Mouse (Mus musculus): Measurements from ENCODE around the gene Cd79b. TPM values are rescaled to one million over a fixed set of nuclear protein-coding genes. Genes with fewer than 3 reads are reported as not detected.

Gene Cd79b
- polyA plus RNA-seq, 1 experiment, result 45.9 TPM

DNA sequence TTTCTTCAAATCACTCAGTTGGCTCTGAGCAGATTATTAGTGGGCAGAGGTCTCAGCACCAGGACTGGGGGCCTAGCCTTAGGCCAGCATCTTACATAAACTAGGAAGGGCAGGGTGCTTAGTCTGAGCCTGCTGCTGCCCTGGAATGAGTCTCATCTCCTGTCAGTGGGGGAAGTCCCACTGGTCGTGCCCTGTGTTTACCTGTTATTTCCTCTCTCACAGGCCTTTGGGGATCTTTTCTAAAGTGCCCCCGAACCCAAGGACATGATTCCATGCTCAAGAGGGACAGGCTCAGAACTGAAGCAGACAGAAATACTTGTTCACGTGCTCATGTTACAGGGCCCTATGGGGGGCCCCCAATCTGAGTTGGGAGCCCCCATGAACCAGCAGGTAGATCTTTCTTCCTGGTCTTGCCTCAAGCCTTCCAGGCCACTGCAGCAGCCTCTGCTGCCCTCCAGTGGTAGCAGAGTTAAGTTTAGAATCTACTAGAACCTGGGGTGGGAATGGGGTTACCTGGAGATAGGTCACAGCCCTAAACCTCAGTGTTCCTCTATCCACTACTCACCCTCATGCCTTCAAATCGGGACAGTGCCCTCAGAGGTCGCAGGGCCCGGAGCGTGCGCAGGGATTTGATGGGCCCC, 11.1 kb upstream of the Cd79b start:
- H3K4me3 ChIP-seq (replicated peaks; ENCODE audit: extremely low read depth, low read depth, low read length), result no peak overlapping the region
- TF ChIP-seq POLR2A (IDR thresholded peaks at IDR 0.05; ENCODE audit: borderline replicate concordance, extremely low read depth, low read depth, low read length) (no peak), CTCF (IDR thresholded peaks at IDR 0.05; ENCODE audit: insufficient read depth, low read length) (peak; percentile 79)
- DNase-seq, result peak; percentile 52
- 58% methylated on average over 8 of the region's 8 CpGs for WGBS
- no peaks in the 10 kb centered on the region for H3K4me1 ChIP-seq (ENCODE audit: control insufficient read depth, insufficient read depth, low read length)

DNA sequence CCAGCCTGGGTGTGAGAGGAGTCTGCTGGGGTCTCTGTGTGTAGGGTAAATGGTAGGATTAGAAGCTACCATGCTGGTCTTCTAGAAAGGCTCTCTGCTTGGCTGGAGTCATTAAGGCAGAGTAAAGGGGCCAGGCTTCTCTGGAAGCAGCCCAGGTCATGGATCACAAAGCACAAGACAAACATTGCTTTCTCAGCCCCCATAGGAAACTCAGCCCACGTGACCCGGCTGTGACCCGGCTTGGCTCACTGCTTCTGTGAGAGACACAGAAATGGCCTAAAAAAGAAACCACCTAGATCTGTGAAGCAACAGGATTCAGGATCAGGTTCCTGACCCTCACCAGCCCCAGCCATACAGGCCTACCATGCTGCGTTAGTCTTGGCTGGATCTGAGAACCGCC, 10.3 kb upstream of the Cd79b start:
- Histone ChIP-seq H3K4me1 (ENCODE audit: control insufficient read depth, insufficient read depth, low read length) (no peaks in the 10 kb centered on the region), H3K4me3 (replicated peaks; ENCODE audit: extremely low read depth, low read depth, low read length) (no peak overlapping the region)
- TF ChIP-seq POLR2A (IDR thresholded peaks at IDR 0.05; ENCODE audit: borderline replicate concordance, extremely low read depth, low read depth, low read length) (no peak), CTCF (IDR thresholded peaks at IDR 0.05; ENCODE audit: insufficient read depth, low read length) (no peak)
- WGBS, result 52% methylated on average over 5 of the region's 5 CpGs
- no peak for DNase-seq

DNA sequence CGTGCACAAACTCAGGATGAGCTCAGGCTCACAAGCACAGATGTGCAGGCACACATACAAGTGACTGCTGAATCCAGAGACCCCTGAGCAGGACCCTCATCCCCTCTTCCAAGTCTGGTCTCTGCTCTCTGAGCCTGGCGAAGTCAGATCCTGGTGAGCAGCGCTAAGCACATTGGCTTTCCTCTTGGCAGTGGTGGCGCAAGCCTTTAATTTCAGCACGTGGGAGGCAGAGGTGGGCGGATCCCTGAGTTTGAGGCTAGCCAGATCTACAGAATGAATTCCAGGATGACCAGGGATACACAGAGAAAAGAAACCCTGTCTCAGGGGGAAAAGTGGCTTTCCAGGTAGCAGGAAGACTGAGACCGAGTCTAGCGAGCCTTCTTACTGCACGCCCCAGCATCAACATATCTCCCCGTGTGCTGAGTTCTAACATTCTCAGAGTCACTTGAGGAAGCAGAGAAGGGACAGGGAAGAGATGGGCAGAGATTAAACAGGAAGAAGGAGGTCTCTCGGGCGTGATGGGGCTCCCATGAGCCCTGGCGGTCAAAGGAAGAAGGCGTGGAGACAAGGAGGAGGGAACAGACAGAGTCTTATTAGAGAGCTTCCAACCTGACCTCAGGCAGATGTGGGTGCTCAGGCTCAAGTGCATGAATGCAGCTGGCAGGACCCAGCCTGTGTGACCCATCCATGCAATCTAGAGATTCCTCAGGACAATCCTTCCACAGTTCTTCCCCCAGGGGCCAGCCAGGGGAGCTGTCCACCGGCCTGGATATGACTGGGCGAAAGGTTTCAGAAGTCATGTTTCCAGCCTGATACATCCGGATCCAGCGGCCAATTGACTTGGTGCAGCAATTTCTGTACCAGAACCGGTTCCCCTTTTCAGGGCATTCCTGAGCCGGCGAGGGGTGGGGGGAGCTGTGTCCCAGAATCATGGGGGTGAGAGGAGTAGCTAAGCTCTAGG, 4.1 kb upstream of the Cd79b start:
- H3K4me1 ChIP-seq (ENCODE audit: control insufficient read depth, insufficient read depth, low read length), result peaks cover 5% of the 10 kb centered on the region; the same call in 1 of the 2 replicates
- 49% methylated on average over 21 of the region's 21 CpGs for WGBS
- DNase-seq, result no peak
- TF ChIP-seq POLR2A (IDR thresholded peaks at IDR 0.05; ENCODE audit: borderline replicate concordance, extremely low read depth, low read depth, low read length) (no peak; the same call in 1 of the 2 replicates), CTCF (IDR thresholded peaks at IDR 0.05; ENCODE audit: insufficient read depth, low read length) (no peak)
- no peak overlapping the region for H3K4me3 ChIP-seq (replicated peaks; ENCODE audit: extremely low read depth, low read depth, low read length)

DNA sequence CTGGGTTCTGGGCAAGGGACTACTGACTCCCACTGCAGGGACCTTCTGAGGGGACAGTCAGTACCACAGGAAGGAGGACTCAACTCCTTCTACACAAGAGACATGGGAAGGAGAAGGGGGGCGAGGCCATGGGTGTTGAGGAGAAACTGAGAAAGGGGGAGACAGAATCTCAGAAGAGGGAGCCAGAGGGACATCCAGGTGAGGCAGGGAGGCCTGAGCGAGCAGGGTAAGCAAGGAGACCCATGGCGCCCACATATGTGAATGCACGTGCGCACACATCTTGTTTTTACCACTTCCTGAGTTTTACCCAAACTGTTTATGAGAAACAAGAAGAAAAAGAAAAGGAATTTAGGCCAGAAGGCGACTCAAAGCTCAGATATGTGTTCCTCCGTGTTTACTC, 3.2 kb upstream of the Cd79b start:
- 64% methylated on average over 7 of the region's 7 CpGs for WGBS
- peaks cover 5% of the 10 kb centered on the region; the same call in 1 of the 2 replicates for H3K4me1 ChIP-seq (ENCODE audit: control insufficient read depth, insufficient read depth, low read length)
- no peak for DNase-seq
- no peak overlapping the region for H3K4me3 ChIP-seq (replicated peaks; ENCODE audit: extremely low read depth, low read depth, low read length)
- no peak for TF ChIP-seq CTCF (IDR thresholded peaks at IDR 0.05; ENCODE audit: insufficient read depth, low read length)
- TF ChIP-seq POLR2A (IDR thresholded peaks at IDR 0.05; ENCODE audit: borderline replicate concordance, extremely low read depth, low read depth, low read length), result no peak

DNA sequence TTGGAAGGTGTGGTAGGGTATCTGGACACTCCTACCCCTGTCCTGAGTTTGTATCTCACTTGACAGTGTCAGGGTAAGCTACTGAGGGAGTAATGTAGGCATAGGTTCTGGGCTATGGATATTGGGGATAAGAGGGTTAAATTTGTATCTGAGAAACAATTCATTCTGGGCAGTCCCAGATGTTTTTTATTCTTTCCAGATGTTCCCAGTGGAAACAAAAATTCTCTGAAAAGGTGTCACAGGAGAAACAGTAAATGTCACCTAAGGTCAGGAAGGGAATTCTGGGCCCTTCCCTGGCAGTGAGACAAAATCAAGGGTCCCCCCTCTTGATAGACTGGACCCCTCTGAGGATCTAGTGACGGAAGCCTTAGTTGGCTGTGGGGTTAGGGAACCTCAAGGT, 1.9 kb upstream of the Cd79b start:
- DNase-seq, result no peak
- TF ChIP-seq CTCF (IDR thresholded peaks at IDR 0.05; ENCODE audit: insufficient read depth, low read length), result no peak
- no peak for TF ChIP-seq POLR2A (IDR thresholded peaks at IDR 0.05; ENCODE audit: borderline replicate concordance, extremely low read depth, low read depth, low read length)
- WGBS, result 85% methylated on average over 1 of the region's 1 CpGs
- Histone ChIP-seq H3K4me3 (replicated peaks; ENCODE audit: extremely low read depth, low read depth, low read length) (no peak overlapping the region), H3K4me1 (ENCODE audit: control insufficient read depth, insufficient read depth, low read length) (peaks cover 5% of the 10 kb centered on the region; the same call in 1 of the 2 replicates)

DNA sequence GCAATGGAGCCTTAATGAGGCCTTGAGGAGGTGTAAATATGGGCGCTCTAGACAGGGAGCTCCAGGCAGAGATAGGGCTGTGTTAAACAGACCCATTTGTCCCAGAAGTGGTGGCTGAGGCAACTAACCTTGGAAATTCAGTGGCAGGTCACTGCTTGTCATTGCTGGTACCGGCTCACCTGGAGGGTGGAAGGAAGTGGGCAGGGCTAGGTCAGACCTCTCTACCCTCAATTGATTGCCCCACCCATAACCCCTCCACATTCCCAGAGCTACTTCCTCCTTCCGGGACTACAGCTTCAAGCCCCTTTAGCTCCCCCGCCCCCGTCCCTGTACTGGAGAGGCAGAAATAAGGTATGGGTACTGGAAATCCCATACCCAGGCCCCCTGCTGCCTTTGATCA, 1.0 kb downstream of the Cd79b start:
- no peak for TF ChIP-seq POLR2A (IDR thresholded peaks at IDR 0.05; ENCODE audit: borderline replicate concordance, extremely low read depth, low read depth, low read length)
- TF ChIP-seq CTCF (IDR thresholded peaks at IDR 0.05; ENCODE audit: insufficient read depth, low read length), result no peak
- DNase-seq, result peak; percentile 38
- H3K4me1 ChIP-seq (ENCODE audit: control insufficient read depth, insufficient read depth, low read length), result 0 out of 2 replicates have a peak, but pooled peaks cover 2% of the 10 kb centered on the region
- peak overlapping the region; percentile 10 for H3K4me3 ChIP-seq (replicated peaks; ENCODE audit: extremely low read depth, low read depth, low read length)
- 38% methylated on average over 5 of the region's 5 CpGs for WGBS

DNA sequence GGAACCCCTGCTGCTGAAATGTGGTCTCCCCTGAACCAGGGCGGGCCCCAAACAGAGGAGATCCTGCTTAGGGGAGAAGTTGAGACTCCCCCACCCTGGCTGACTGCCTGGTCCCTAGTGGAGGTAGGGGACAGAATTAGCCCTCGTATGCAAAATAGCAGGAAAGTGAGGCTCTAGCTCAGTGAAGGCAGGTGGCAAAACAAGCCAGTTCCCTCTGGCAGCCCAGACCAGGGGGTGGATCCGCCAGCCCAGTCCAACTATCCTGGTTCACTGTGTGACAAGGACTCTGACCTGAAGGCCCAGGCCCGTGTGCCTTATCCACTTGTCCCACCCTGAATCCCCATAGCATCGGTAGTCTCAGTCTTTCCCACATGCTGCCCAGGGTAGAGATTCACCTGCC, 4.4 kb downstream of the Cd79b start:
- no peak for DNase-seq
- Histone ChIP-seq H3K4me1 (ENCODE audit: control insufficient read depth, insufficient read depth, low read length) (no peaks in the 10 kb centered on the region), H3K4me3 (replicated peaks; ENCODE audit: extremely low read depth, low read depth, low read length) (no peak overlapping the region)
- TF ChIP-seq CTCF (IDR thresholded peaks at IDR 0.05; ENCODE audit: insufficient read depth, low read length), result no peak
- TF ChIP-seq POLR2A (IDR thresholded peaks at IDR 0.05; ENCODE audit: borderline replicate concordance, extremely low read depth, low read depth, low read length), result 0 out of 2 replicates have a peak, but pooled peaks have one; percentile 15
- 77% methylated on average over 5 of the region's 5 CpGs for WGBS

DNA sequence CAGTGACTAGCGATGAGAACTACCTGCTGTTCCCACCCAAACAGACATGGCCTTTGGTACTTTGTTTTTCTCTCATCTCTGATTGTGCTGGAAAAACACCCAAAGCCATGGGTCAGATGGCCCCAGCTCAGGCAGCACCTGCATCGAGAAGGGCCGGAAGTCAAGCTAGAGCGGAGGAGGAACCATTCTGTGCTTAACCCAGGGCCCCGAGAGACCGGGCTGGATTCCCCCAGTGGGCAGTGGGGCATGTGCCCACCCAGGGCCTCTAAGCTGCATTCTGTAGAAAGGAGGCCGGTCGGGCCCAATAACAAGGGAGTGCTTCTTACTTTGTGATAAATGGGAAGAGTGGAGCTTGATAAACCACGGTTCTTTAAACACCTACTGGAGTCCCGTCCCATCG, 6.4 kb downstream of the Cd79b start:
- no peaks in the 10 kb centered on the region for H3K4me1 ChIP-seq (ENCODE audit: control insufficient read depth, insufficient read depth, low read length)
- DNase-seq, result no peak
- no peak overlapping the region for H3K4me3 ChIP-seq (replicated peaks; ENCODE audit: extremely low read depth, low read depth, low read length)
- no peak for TF ChIP-seq CTCF (IDR thresholded peaks at IDR 0.05; ENCODE audit: insufficient read depth, low read length)
- no peak for TF ChIP-seq POLR2A (IDR thresholded peaks at IDR 0.05; ENCODE audit: borderline replicate concordance, extremely low read depth, low read depth, low read length)
- WGBS, result 78% methylated on average over 11 of the region's 11 CpGs

DNA sequence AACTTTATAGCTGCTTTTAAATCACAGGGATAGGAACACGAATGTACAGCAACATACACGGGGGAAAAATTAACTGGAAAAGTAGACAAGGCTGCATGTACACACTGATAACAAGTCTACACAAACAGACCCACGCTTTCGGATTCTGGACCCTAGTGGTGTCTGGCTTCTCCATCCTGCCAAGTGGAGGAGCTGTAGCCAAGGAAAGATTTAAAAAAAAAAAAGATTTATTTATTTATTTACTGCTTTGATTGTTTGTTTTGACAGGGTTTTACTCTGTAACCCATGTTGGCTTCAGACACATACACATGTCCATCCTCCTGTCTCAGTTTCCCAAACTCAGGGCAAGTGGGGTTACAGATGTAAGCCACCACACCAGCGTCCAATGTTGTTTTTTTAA, 7.1 kb downstream of the Cd79b start:
- DNase-seq, result no peak
- WGBS, result 52% methylated on average over 5 of the region's 5 CpGs
- no peak for TF ChIP-seq POLR2A (IDR thresholded peaks at IDR 0.05; ENCODE audit: borderline replicate concordance, extremely low read depth, low read depth, low read length)
- TF ChIP-seq CTCF (IDR thresholded peaks at IDR 0.05; ENCODE audit: insufficient read depth, low read length), result no peak
- H3K4me3 ChIP-seq (replicated peaks; ENCODE audit: extremely low read depth, low read depth, low read length), result no peak overlapping the region
- H3K4me1 ChIP-seq (ENCODE audit: control insufficient read depth, insufficient read depth, low read length), result no peaks in the 10 kb centered on the region

Data from lung, adult 2 months (tissue).